In the genomic region with DNA sequence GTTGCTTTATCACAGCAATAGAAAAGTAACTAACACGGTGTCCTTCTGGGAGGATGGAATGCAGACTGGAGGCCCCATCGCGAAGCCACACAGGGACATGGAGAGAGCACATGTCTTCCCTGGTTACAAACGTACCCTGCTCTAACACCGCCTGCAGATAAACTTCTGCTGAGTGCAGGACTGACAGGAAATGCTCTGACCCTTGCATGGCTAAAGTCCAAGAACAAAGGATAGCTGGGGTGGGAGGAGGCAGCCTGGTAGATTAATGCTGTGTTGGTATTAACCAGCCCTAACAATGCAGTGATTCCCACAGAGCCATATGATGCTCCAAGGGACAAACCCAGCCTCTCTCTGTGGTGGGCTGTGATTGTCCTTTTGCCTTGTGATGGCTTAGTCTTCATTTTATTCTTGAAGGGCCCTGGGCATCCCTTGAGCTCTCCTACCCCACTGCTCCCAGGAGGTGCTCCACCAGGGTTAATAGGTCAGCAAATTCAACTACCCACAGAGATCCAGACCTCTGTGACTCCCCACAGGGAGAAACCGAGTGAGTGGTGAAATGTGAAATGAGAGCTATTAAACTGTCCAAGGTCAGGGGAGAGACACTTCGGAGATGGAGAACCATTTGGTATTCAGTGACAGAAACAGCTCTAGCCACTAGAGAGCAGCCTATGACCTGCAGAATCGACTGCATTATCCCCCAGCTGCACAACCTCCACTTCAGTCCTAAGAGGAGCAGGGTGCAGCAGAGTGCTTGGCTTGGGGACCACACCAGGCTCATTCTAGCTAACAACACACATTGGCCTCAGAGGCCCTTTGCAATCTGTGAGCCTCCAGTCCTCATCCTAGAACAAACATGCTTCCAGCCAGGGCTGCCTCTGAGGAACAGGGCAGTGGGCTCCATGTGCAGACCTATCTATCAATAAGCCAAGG, we compare ENCODE assay signal across 9 mouse cellular contexts. TPM values are rescaled to one million over a fixed set of nuclear protein-coding genes. Genes with fewer than 3 reads are reported as not detected.
DNase-seq lines count a peak whose midpoint lies in the region; ATAC-seq lines count a peak whose summit lies in the region.
"Had no signal": no experiment of that assay in that cellular context is flagged by ENCODE, and none has a peak within 500 bp of the region (broad histone marks: within the 10 kb centered on the region; RNA-seq: fewer than 3 reads in every experiment).

No protein-coding gene starts in this region.

- no peak for ATAC-seq in CD4-positive, CD25-positive, alpha-beta regulatory T cell, adult 4 months
- peak; percentile 30 for ATAC-seq in granulocyte monocyte progenitor cell, adult 5-6 weeks (replicated peaks; ENCODE audit: poor library complexity, severe bottlenecking)
- peak; percentile 83 for ATAC-seq in lung, embryonic 16.5 days (ENCODE audit: low read depth)
- no peak for ATAC-seq in megakaryocyte-erythroid progenitor cell, adult 5-6 weeks (replicated peaks; ENCODE audit: low FRiP score, low TSS enrichment, poor library complexity, severe bottlenecking)

- 18% methylated on average over 8 of the region's 8 CpGs for WGBS in lung, embryonic 16.5 days

- H3K4me3 ChIP-seq in lung, embryonic 16.5 days (ENCODE audit: low read length) = no peak overlapping the region
- H3K4me3 ChIP-seq: neural tube, embryonic 13.5 days had no signal

- no peaks in the 10 kb centered on the region for H3K9me3 ChIP-seq in lung, embryonic 16.5 days (ENCODE audit: control insufficient read depth, low read length)
- H3K9me3 ChIP-seq: neural tube, embryonic 13.5 days had no signal

- DNase-seq in CD4-positive, CD25-positive, alpha-beta regulatory T cell, adult 2 months (ENCODE audit: low read depth, low spot score) = peak; percentile 40
- peak; percentile 49 to 52 for DNase-seq in right cerebral cortex, postnatal 10 days (ENCODE audit: low spot score in 2 of 2)
- DNase-seq in right cerebral cortex, postnatal 4 days = no peak
- peak; percentile 58 for DNase-seq in kidney, adult 11 months

- no peaks in the 10 kb centered on the region for H3K27me3 ChIP-seq in lung, embryonic 16.5 days (ENCODE audit: control insufficient read depth, insufficient read depth, low read depth, low read length)
- H3K27me3 ChIP-seq: neural tube, embryonic 13.5 days had no signal

- H3K9ac ChIP-seq in lung, embryonic 16.5 days (ENCODE audit: low read length) = peak overlapping the region; percentile 18; the same call in 1 of the 2 replicates
- H3K9ac ChIP-seq: neural tube, embryonic 13.5 days had no signal

- H3K27ac ChIP-seq in lung, embryonic 16.5 days (ENCODE audit: low read length) = peak overlapping the region; percentile 27; the same call in 1 of the 2 replicates
- H3K27ac ChIP-seq: neural tube, embryonic 13.5 days had no signal

- H3K36me3 ChIP-seq in lung, embryonic 16.5 days (ENCODE audit: control insufficient read depth, insufficient read depth, low read length) = peaks cover 28% of the 10 kb centered on the region
- H3K36me3 ChIP-seq: neural tube, embryonic 13.5 days had no signal

- peaks cover 14% of the 10 kb centered on the region for H3K4me1 ChIP-seq in lung, embryonic 16.5 days (replicated peaks; ENCODE audit: control insufficient read depth, insufficient read depth, low read length)

- H3K4me2 ChIP-seq in lung, embryonic 16.5 days (ENCODE audit: low read depth, low read length) = no peak overlapping the region
- H3K4me2 ChIP-seq: neural tube, embryonic 13.5 days had no signal

RNA-seq across cellular contexts. Expression of a gene that starts 28.1 kb away (rescaled TPM):
- 10 to 100 TPM; 12.0 to 12.8 TPM for polyA plus RNA-seq in CD4-positive, CD25-positive, alpha-beta regulatory T cell, adult 4 months (2017; shearing (Covaris generic))
- 3.5 and 4.6 TPM in 2 replicates for total RNA-seq in granulocyte monocyte progenitor cell, adult 5-6 weeks (2014; fragmentation: Nextera tagmentation)
- total RNA-seq in granulocyte monocyte progenitor cell, adult 5-6 weeks (2017) = 0.69 and 4.8 TPM in 2 replicates
- 13.2 and 14.4 TPM in 2 replicates for polyA plus RNA-seq in lung, embryonic 16.5 days (2015; fragmentation: Nextera tagmentation; extraction: Ambion mirVana)
- 0.35 TPM in 1 of 2 replicates, not detected in the other for total RNA-seq in megakaryocyte-erythroid progenitor cell, adult 5-6 weeks (2014; fragmentation: Nextera tagmentation)
- total RNA-seq in megakaryocyte-erythroid progenitor cell, adult 5-6 weeks (2017) = not detected in 2 replicates

RNA-seq across cellular contexts. Expression of a gene that starts 46.9 kb away (rescaled TPM):
- polyA plus RNA-seq in CD4-positive, CD25-positive, alpha-beta regulatory T cell, adult 4 months (2017; shearing (Covaris generic)) = 10 to 100 TPM; 56.4 to 77.8 TPM
- 69.3 and 72.1 TPM in 2 replicates for total RNA-seq in granulocyte monocyte progenitor cell, adult 5-6 weeks (2014; fragmentation: Nextera tagmentation)
- total RNA-seq in granulocyte monocyte progenitor cell, adult 5-6 weeks (2017) = 58.3 and 70.2 TPM in 2 replicates
- 164 and 169 TPM in 2 replicates for polyA plus RNA-seq in lung, embryonic 16.5 days (2015; fragmentation: Nextera tagmentation; extraction: Ambion mirVana)
- total RNA-seq in megakaryocyte-erythroid progenitor cell, adult 5-6 weeks (2014; fragmentation: Nextera tagmentation) = 27.5 and 63.2 TPM in 2 replicates
- total RNA-seq in megakaryocyte-erythroid progenitor cell, adult 5-6 weeks (2017) = 35.5 and 46.5 TPM in 2 replicates

Comparison
In these comparisons a context has a peak if more than half of its experiments do, and no peak if none do; other contexts are left out.
1. ATAC-seq: peak in granulocyte monocyte progenitor cell, adult 5-6 weeks (single experiment) and lung, embryonic 16.5 days (single experiment); none in CD4-positive, CD25-positive, alpha-beta regulatory T cell, adult 4 months (single experiment) and megakaryocyte-erythroid progenitor cell, adult 5-6 weeks (single experiment).